In genomic region chr4:117120052-117120444, GRCm38 (mm10) we compare ENCODE assay signal across 9 mouse cellular contexts. TPM values are rescaled to one million over a fixed set of nuclear protein-coding genes. Genes with fewer than 3 reads are reported as not detected.
DNase-seq lines count a peak whose midpoint lies in the region; ATAC-seq lines count a peak whose summit lies in the region.
"Had no signal": no experiment of that assay in that cellular context is flagged by ENCODE, and none has a peak within 500 bp of the region (broad histone marks: within the 10 kb centered on the region; RNA-seq: fewer than 3 reads in every experiment).

No protein-coding gene starts in this region.

- WGBS in limb, embryonic 15.5 days: 6% methylated on average over 10 of the region's 10 CpGs
- 3% methylated on average over 10 of the region's 10 CpGs for WGBS in stomach, embryonic 16.5 days

- H3K4me1 ChIP-seq in erythroblast, embryonic 14.5 days (ENCODE audit: control insufficient read depth): peaks cover 39% of the 10 kb centered on the region
- peaks cover 27% of the 10 kb centered on the region for H3K4me1 ChIP-seq in limb, embryonic 15.5 days
- peaks cover 21% of the 10 kb centered on the region for H3K4me1 ChIP-seq in stomach, embryonic 16.5 days (ENCODE audit: control insufficient read depth, insufficient read depth, low read length)

- peak overlapping the region; percentile 100 for H3K4me2 ChIP-seq in limb, embryonic 15.5 days
- peak overlapping the region; percentile 77 for H3K4me2 ChIP-seq in stomach, embryonic 16.5 days (ENCODE audit: low read depth, low read length)

- peak; percentile 17 for DNase-seq in retina, embryonic 14.5 days (ENCODE audit: low spot score)
- no peak for DNase-seq in retina, postnatal 1 day
- DNase-seq in frontal cortex, postnatal 14 days (ENCODE audit: low spot score in 2 of 2): no peak

- H3K27ac ChIP-seq in limb, embryonic 15.5 days: peak overlapping the region; percentile 89
- H3K27ac ChIP-seq in stomach, embryonic 16.5 days (ENCODE audit: low read length): peak overlapping the region; percentile 92

- ATAC-seq in erythroblast, adult 5-6 weeks (replicated peaks; ENCODE audit: low FRiP score, poor library complexity, severe bottlenecking): no peak; the same call in 1 of the 2 replicates
- no peak for ATAC-seq in limb, embryonic 15.5 days (ENCODE audit: insufficient number of reproducible peaks, low FRiP score, low TSS enrichment, low read depth)
- peak; percentile 1; the same call in 1 of the 2 replicates for ATAC-seq in stomach, embryonic 16.5 days (ENCODE audit: insufficient read depth, low FRiP score)
- no peak for ATAC-seq in CD4-positive, CD25-positive, alpha-beta regulatory T cell, adult 4 months

- peak overlapping the region; percentile 57 for H3K9ac ChIP-seq in limb, embryonic 15.5 days
- peak overlapping the region; percentile 66 for H3K9ac ChIP-seq in stomach, embryonic 16.5 days (ENCODE audit: low read length)

- H3K27me3 ChIP-seq in erythroblast, embryonic 14.5 days (ENCODE audit: control insufficient read depth): no peaks in the 10 kb centered on the region
- no peaks in the 10 kb centered on the region for H3K27me3 ChIP-seq in limb, embryonic 15.5 days
- H3K27me3 ChIP-seq in stomach, embryonic 16.5 days (ENCODE audit: control insufficient read depth, insufficient read depth, low read length): no peaks in the 10 kb centered on the region

- H3K36me3 ChIP-seq in erythroblast, embryonic 14.5 days (ENCODE audit: control insufficient read depth): no peaks in the 10 kb centered on the region; the same call in 1 of the 2 replicates
- peaks cover under 1% of the 10 kb centered on the region; the same call in 1 of the 2 replicates for H3K36me3 ChIP-seq in limb, embryonic 15.5 days
- H3K36me3 ChIP-seq in stomach, embryonic 16.5 days (ENCODE audit: control insufficient read depth, insufficient read depth, low read length): no peaks in the 10 kb centered on the region

- peak overlapping the region; percentile 82 for H3K4me3 ChIP-seq in erythroblast, embryonic 14.5 days (replicated peaks)
- H3K4me3 ChIP-seq in limb, embryonic 15.5 days: peak overlapping the region; percentile 73
- H3K4me3 ChIP-seq in stomach, embryonic 16.5 days (replicated peaks; ENCODE audit: low read length): peak overlapping the region; percentile 68

- no peaks in the 10 kb centered on the region for H3K9me3 ChIP-seq in erythroblast, embryonic 14.5 days (ENCODE audit: control insufficient read depth, low read length)
- H3K9me3 ChIP-seq in limb, embryonic 15.5 days: no peaks in the 10 kb centered on the region
- no peaks in the 10 kb centered on the region for H3K9me3 ChIP-seq in stomach, embryonic 16.5 days (replicated peaks; ENCODE audit: control insufficient read depth, low read length)

RNA-seq across cellular contexts. Expression of gene Btbd19, which starts 5.5 kb away (rescaled TPM):
- polyA plus RNA-seq in erythroblast, embryonic 14.5 days (2012): 0.12 and 0.28 TPM in 2 replicates
- total RNA-seq in erythroblast, adult 5-6 weeks (2015; ENCODE audit: low replicate concordance): 1.0 and 3.1 TPM in 2 replicates
- 0.68 and 1.3 TPM in 2 replicates for total RNA-seq in erythroblast, adult 5-6 weeks (2017; ENCODE audit: low replicate concordance)
- polyA plus RNA-seq in limb, embryonic 15.5 days (2015; fragmentation: Nextera tagmentation; extraction: Ambion mirVana): 10.0 and 10.3 TPM in 2 replicates
- 6.5 and 6.6 TPM in 2 replicates for polyA plus RNA-seq in stomach, embryonic 16.5 days (2015; fragmentation: Nextera tagmentation; extraction: Ambion mirVana)
- polyA plus RNA-seq in CD4-positive, CD25-positive, alpha-beta regulatory T cell, adult 4 months (2017; shearing (Covaris generic)): 10 to 100 TPM; 18.5 to 19.2 TPM

RNA-seq across cellular contexts. Expression of gene Tctex1d4, which starts 6.5 kb away (rescaled TPM):
- not detected in 2 replicates for polyA plus RNA-seq in erythroblast, embryonic 14.5 days (2012)
- total RNA-seq in erythroblast, adult 5-6 weeks (2015; ENCODE audit: low replicate concordance): not detected in 2 replicates
- total RNA-seq in erythroblast, adult 5-6 weeks (2017; ENCODE audit: low replicate concordance): not detected in 2 replicates
- polyA plus RNA-seq in limb, embryonic 15.5 days (2015; fragmentation: Nextera tagmentation; extraction: Ambion mirVana): not detected in 2 replicates
- polyA plus RNA-seq in stomach, embryonic 16.5 days (2015; fragmentation: Nextera tagmentation; extraction: Ambion mirVana): 0.22 TPM in 1 of 2 replicates, not detected in the other
- 1 to 10 TPM; 3.2 to 6.2 TPM for polyA plus RNA-seq in CD4-positive, CD25-positive, alpha-beta regulatory T cell, adult 4 months (2017; shearing (Covaris generic))
- total RNA-seq: layer of hippocampus, postnatal 36 days had no signal

RNA-seq across cellular contexts. Expression of gene Plk3, which starts 13.7 kb away (rescaled TPM):
- polyA plus RNA-seq in erythroblast, embryonic 14.5 days (2012): 0.19 and 0.21 TPM in 2 replicates
- total RNA-seq in erythroblast, adult 5-6 weeks (2015; ENCODE audit: low replicate concordance): 0.42 TPM in 1 of 2 replicates, not detected in the other
- 1.7 TPM in 1 of 2 replicates, not detected in the other for total RNA-seq in erythroblast, adult 5-6 weeks (2017; ENCODE audit: low replicate concordance)
- 5.7 and 6.8 TPM in 2 replicates for polyA plus RNA-seq in limb, embryonic 15.5 days (2015; fragmentation: Nextera tagmentation; extraction: Ambion mirVana)
- polyA plus RNA-seq in stomach, embryonic 16.5 days (2015; fragmentation: Nextera tagmentation; extraction: Ambion mirVana): 3.4 and 5.0 TPM in 2 replicates
- polyA plus RNA-seq in CD4-positive, CD25-positive, alpha-beta regulatory T cell, adult 4 months (2017; shearing (Covaris generic)): 10 to 100 TPM; 12.2 to 13.2 TPM

RNA-seq across cellular contexts. Expression of gene Ptch2, which starts 24.2 kb away (rescaled TPM):
- polyA plus RNA-seq in erythroblast, embryonic 14.5 days (2012): 0.02 and 0.12 TPM in 2 replicates
- total RNA-seq in erythroblast, adult 5-6 weeks (2015; ENCODE audit: low replicate concordance): 0.19 and 0.21 TPM in 2 replicates
- total RNA-seq in erythroblast, adult 5-6 weeks (2017; ENCODE audit: low replicate concordance): 0.09 TPM in 1 of 2 replicates, not detected in the other
- 13.7 and 15.8 TPM in 2 replicates for polyA plus RNA-seq in limb, embryonic 15.5 days (2015; fragmentation: Nextera tagmentation; extraction: Ambion mirVana)
- polyA plus RNA-seq in stomach, embryonic 16.5 days (2015; fragmentation: Nextera tagmentation; extraction: Ambion mirVana): 7.0 and 7.3 TPM in 2 replicates
- under 1 TPM in 1 of 2 experiments, not detected in 1; 0.76 TPM for polyA plus RNA-seq in CD4-positive, CD25-positive, alpha-beta regulatory T cell, adult 4 months (2017; shearing (Covaris generic))

RNA-seq across cellular contexts. Expression of gene Rps8, which starts 36.0 kb away (rescaled TPM):
- polyA plus RNA-seq in erythroblast, embryonic 14.5 days (2012): 190 and 246 TPM in 2 replicates
- 981 and 1,137 TPM in 2 replicates for total RNA-seq in erythroblast, adult 5-6 weeks (2015; ENCODE audit: low replicate concordance)
- 281 and 366 TPM in 2 replicates for total RNA-seq in erythroblast, adult 5-6 weeks (2017; ENCODE audit: low replicate concordance)
- polyA plus RNA-seq in limb, embryonic 15.5 days (2015; fragmentation: Nextera tagmentation; extraction: Ambion mirVana): 803 and 994 TPM in 2 replicates
- 671 and 829 TPM in 2 replicates for polyA plus RNA-seq in stomach, embryonic 16.5 days (2015; fragmentation: Nextera tagmentation; extraction: Ambion mirVana)
- polyA plus RNA-seq in CD4-positive, CD25-positive, alpha-beta regulatory T cell, adult 4 months (2017; shearing (Covaris generic)): 100 to 1,000 TPM; 663 to 923 TPM
